Mouse (Mus musculus) testis, adult 2 months (tissue): ENCODE measurements around the gene Rplp2.

Experiments used
- CTCF ChIP-seq: fragments of 200-500 bp; IDR thresholded peaks from 2 replicates; pipeline ENCODE4 v1.5.1; 2012; ENCODE audit warnings: low read depth, mild to moderate bottlenecking, inconsistent platforms, low read length, moderate library complexity; ENCODE audit not compliant: control insufficient read depth, insufficient read depth, insufficient replicate concordance
- POLR2A ChIP-seq: fragments of 200-500 bp; IDR thresholded peaks from 2 replicates; pipeline ENCODE4 v1.6.1; 2012; ENCODE audit warnings: low read depth, mild to moderate bottlenecking, inconsistent platforms, low read length, moderate library complexity; ENCODE audit not compliant: control insufficient read depth

- TF ChIP-seq CTCF, result no peak
- TF ChIP-seq POLR2A, result no peak
Observed at GRCm38 (mm10) chr7:141413331-141413730, 33.8 kb upstream of the Rplp2 start.
